In genomic region chr3:20027788-20028187, GRCm38 (mm10) we compare ENCODE assay signal across 29 mouse cellular contexts. TPM values are rescaled to one million over a fixed set of nuclear protein-coding genes. Genes with fewer than 3 reads are reported as not detected.
DNase-seq lines count a peak whose midpoint lies in the region; ATAC-seq and TF ChIP-seq lines count a peak whose summit lies in the region.
"Had no signal": no experiment of that assay in that cellular context is flagged by ENCODE, and none has a peak within 500 bp of the region (broad histone marks: within the 10 kb centered on the region; RNA-seq: fewer than 3 reads in every experiment).

No protein-coding gene starts in this region.

- H3K27me3 ChIP-seq in hindbrain, embryonic 16.5 days (replicated peaks; ENCODE audit: control insufficient read depth, insufficient read depth, low read length) = no peaks in the 10 kb centered on the region
- no peaks in the 10 kb centered on the region for H3K27me3 ChIP-seq in hindbrain, embryonic 11.5 days (ENCODE audit: control insufficient read depth, insufficient read depth, low read length)
- H3K27me3 ChIP-seq in lung, postnatal 0 days (replicated peaks; ENCODE audit: insufficient read depth, low read length) = no peaks in the 10 kb centered on the region
- H3K27me3 ChIP-seq in cerebellum, adult 2 months (ENCODE audit: control insufficient read depth, insufficient read depth, low read length) = no peaks in the 10 kb centered on the region
- H3K27me3 ChIP-seq in forebrain, embryonic 15.5 days = no peaks in the 10 kb centered on the region
- H3K27me3 ChIP-seq: embryonic facial prominence, embryonic 15.5 days; forebrain, embryonic 13.5 days; heart, embryonic 12.5 days; intestine, embryonic 15.5 days; limb, embryonic 13.5 days; midbrain, embryonic 15.5 days; neural tube, embryonic 15.5 days had no signal

- DNase-seq in hindbrain, embryonic 11.5 days (ENCODE audit: low spot score) = no peak
- no peak for DNase-seq in lung, postnatal 0 days (ENCODE audit: low spot score)
- DNase-seq in lung, postnatal 4 days = no peak
- peak; percentile 53 for DNase-seq in R1 (ENCODE audit: low read depth, low spot score)
- no peak for DNase-seq in cerebellum, adult 2 months
- DNase-seq: adrenal gland, postnatal 10 days; cerebellum, adult 18-20 months; cerebellum, postnatal 14 days; heart, adult 2 months; heart, postnatal 4 days; kidney, adult 8-10 months; lung, postnatal 10 days; right cerebral cortex, postnatal 25 days; thymus, postnatal 4 days had no signal

- H3K4me2 ChIP-seq in hindbrain, embryonic 16.5 days (ENCODE audit: low read length) = no peak overlapping the region
- H3K4me2 ChIP-seq in hindbrain, embryonic 11.5 days (replicated peaks; ENCODE audit: low read depth, low read length) = no peak overlapping the region
- no peak overlapping the region for H3K4me2 ChIP-seq in lung, postnatal 0 days (replicated peaks; ENCODE audit: low read depth, low read length)
- H3K4me2 ChIP-seq in forebrain, embryonic 15.5 days (replicated peaks) = no peak overlapping the region
- H3K4me2 ChIP-seq: embryonic facial prominence, embryonic 15.5 days; forebrain, embryonic 13.5 days; heart, embryonic 12.5 days; intestine, embryonic 15.5 days; limb, embryonic 13.5 days; midbrain, embryonic 15.5 days; neural tube, embryonic 15.5 days had no signal

- TF ChIP-seq EP300 in lung, postnatal 0 days (IDR thresholded peaks at IDR 0.05) = no peak

- H3K4me3 ChIP-seq in hindbrain, embryonic 16.5 days (ENCODE audit: low read length) = no peak overlapping the region
- no peak overlapping the region for H3K4me3 ChIP-seq in hindbrain, embryonic 11.5 days (ENCODE audit: low read depth, low read length)
- no peak overlapping the region for H3K4me3 ChIP-seq in lung, postnatal 0 days (ENCODE audit: low read depth, low read length)
- no peak overlapping the region for H3K4me3 ChIP-seq in cerebellum, adult 2 months (replicated peaks; ENCODE audit: insufficient read depth, low read depth, low read length)
- H3K4me3 ChIP-seq in forebrain, embryonic 15.5 days = no peak overlapping the region
- H3K4me3 ChIP-seq: embryonic facial prominence, embryonic 15.5 days; forebrain, embryonic 13.5 days; heart, adult 2 months; heart, embryonic 12.5 days; intestine, embryonic 15.5 days; left cerebral cortex, adult 2 months; limb, embryonic 13.5 days; midbrain, embryonic 10.5 days; midbrain, embryonic 15.5 days; neural tube, embryonic 15.5 days had no signal

- H3K4me1 ChIP-seq in hindbrain, embryonic 16.5 days (ENCODE audit: control insufficient read depth, insufficient read depth, low read depth, low read length) = no peaks in the 10 kb centered on the region
- no peaks in the 10 kb centered on the region for H3K4me1 ChIP-seq in hindbrain, embryonic 11.5 days (replicated peaks; ENCODE audit: control insufficient read depth, insufficient read depth, low read length)
- H3K4me1 ChIP-seq in lung, postnatal 0 days (ENCODE audit: insufficient read depth, low read depth, low read length) = no peaks in the 10 kb centered on the region
- no peaks in the 10 kb centered on the region for H3K4me1 ChIP-seq in cerebellum, adult 2 months (ENCODE audit: control insufficient read depth, insufficient read depth, low read length)
- H3K4me1 ChIP-seq in forebrain, embryonic 15.5 days = no peaks in the 10 kb centered on the region
- H3K4me1 ChIP-seq: embryonic facial prominence, embryonic 15.5 days; forebrain, embryonic 13.5 days; heart, embryonic 12.5 days; intestine, embryonic 15.5 days; limb, embryonic 13.5 days; midbrain, embryonic 10.5 days; midbrain, embryonic 15.5 days; neural tube, embryonic 15.5 days had no signal

- ATAC-seq in hindbrain, embryonic 16.5 days = peak; percentile 56; the same call in 1 of the 2 replicates
- ATAC-seq in hindbrain, embryonic 11.5 days (ENCODE audit: low FRiP score) = no peak
- no peak for ATAC-seq in lung, postnatal 0 days
- ATAC-seq in neutrophil, adult 5-6 weeks (ENCODE audit: extremely low read depth, insufficient number of reproducible peaks, low FRiP score, poor library complexity, severe bottlenecking) = 0 out of 2 replicates have a peak, but pooled peaks have one; percentile 2
- ATAC-seq in forebrain, embryonic 15.5 days (replicated peaks) = no peak
- ATAC-seq: forebrain, embryonic 13.5 days; hindbrain, postnatal 0 days; intestine, embryonic 15.5 days; midbrain, embryonic 15.5 days had no signal

- H3K9ac ChIP-seq in hindbrain, embryonic 16.5 days (ENCODE audit: low read depth, low read length) = no peak overlapping the region
- no peak overlapping the region for H3K9ac ChIP-seq in hindbrain, embryonic 11.5 days (ENCODE audit: low read depth, low read length)
- H3K9ac ChIP-seq in lung, postnatal 0 days (replicated peaks; ENCODE audit: low read depth) = no peak overlapping the region
- no peak overlapping the region for H3K9ac ChIP-seq in forebrain, embryonic 15.5 days (replicated peaks)
- H3K9ac ChIP-seq: embryonic facial prominence, embryonic 15.5 days; forebrain, embryonic 13.5 days; heart, embryonic 12.5 days; intestine, embryonic 15.5 days; limb, embryonic 13.5 days; liver, embryonic 14.5 days; midbrain, embryonic 15.5 days; neural tube, embryonic 15.5 days had no signal

- H3K9me3 ChIP-seq in hindbrain, embryonic 16.5 days (ENCODE audit: control insufficient read depth, low read length) = no peaks in the 10 kb centered on the region
- H3K9me3 ChIP-seq in hindbrain, embryonic 11.5 days (ENCODE audit: control insufficient read depth, low read length) = no peaks in the 10 kb centered on the region
- H3K9me3 ChIP-seq in lung, postnatal 0 days (ENCODE audit: low read length) = no peaks in the 10 kb centered on the region
- no peaks in the 10 kb centered on the region for H3K9me3 ChIP-seq in forebrain, embryonic 15.5 days
- H3K9me3 ChIP-seq: embryonic facial prominence, embryonic 15.5 days; forebrain, embryonic 13.5 days; heart, embryonic 12.5 days; intestine, embryonic 15.5 days; limb, embryonic 13.5 days; midbrain, embryonic 10.5 days; midbrain, embryonic 15.5 days; neural tube, embryonic 15.5 days had no signal

- WGBS in hindbrain, embryonic 16.5 days = 85% methylated on average over 5 of the region's 5 CpGs
- 91% methylated on average over 5 of the region's 5 CpGs for WGBS in hindbrain, embryonic 11.5 days
- WGBS in lung, postnatal 0 days = 91% methylated on average over 5 of the region's 5 CpGs
- 73% methylated on average over 5 of the region's 5 CpGs for WGBS in cerebellum, adult 2 months
- 87% methylated on average over 5 of the region's 5 CpGs for WGBS in forebrain, embryonic 15.5 days

- no peak for TF ChIP-seq CTCF in lung, postnatal 0 days (IDR thresholded peaks at IDR 0.05)
- TF ChIP-seq CTCF in cerebellum, adult 2 months (IDR thresholded peaks at IDR 0.05; ENCODE audit: borderline replicate concordance, insufficient read depth, low read depth, low read length) = no peak

- no peak for TF ChIP-seq POLR2A in cerebellum, adult 2 months (IDR thresholded peaks at IDR 0.05; ENCODE audit: borderline replicate concordance, insufficient read depth, low read length)

- peaks cover 21% of the 10 kb centered on the region for H3K36me3 ChIP-seq in hindbrain, embryonic 16.5 days (ENCODE audit: control insufficient read depth, insufficient read depth, low read length)
- peaks cover 4% of the 10 kb centered on the region; the same call in 1 of the 2 replicates for H3K36me3 ChIP-seq in hindbrain, embryonic 11.5 days (ENCODE audit: control insufficient read depth, insufficient read depth, low read length)
- 0 out of 2 replicates have a peak, but pooled peaks cover 1% of the 10 kb centered on the region for H3K36me3 ChIP-seq in lung, postnatal 0 days (ENCODE audit: insufficient read depth, low read length)
- H3K36me3 ChIP-seq in forebrain, embryonic 15.5 days = peaks cover 32% of the 10 kb centered on the region

- no peak overlapping the region for H3K27ac ChIP-seq in hindbrain, embryonic 16.5 days (ENCODE audit: low read depth, low read length)
- no peak overlapping the region for H3K27ac ChIP-seq in hindbrain, embryonic 11.5 days (ENCODE audit: low read depth, low read length)
- H3K27ac ChIP-seq in lung, postnatal 0 days (ENCODE audit: low read length) = 0 out of 2 replicates have a peak overlapping the region, but pooled peaks have one; percentile 6
- H3K27ac ChIP-seq in cerebellum, adult 2 months (ENCODE audit: insufficient read depth, low read length) = no peak overlapping the region
- H3K27ac ChIP-seq in forebrain, embryonic 15.5 days (replicated peaks) = no peak overlapping the region
- H3K27ac ChIP-seq: embryonic facial prominence, embryonic 15.5 days; forebrain, embryonic 13.5 days; heart, adult 2 months; hindbrain, postnatal 0 days; intestine, embryonic 15.5 days; kidney, postnatal 0 days; left cerebral cortex, adult 2 months; limb, embryonic 13.5 days; liver, embryonic 14.5 days; midbrain, embryonic 10.5 days; midbrain, embryonic 15.5 days; neural tube, embryonic 15.5 days had no signal

RNA-seq across cellular contexts. Expression of gene Hps3, which starts 7.3 kb away (rescaled TPM):
- polyA plus RNA-seq in hindbrain, embryonic 16.5 days (2015; fragmentation: Nextera tagmentation; extraction: Ambion mirVana) = 12.3 and 13.4 TPM in 2 replicates
- polyA plus RNA-seq in hindbrain, embryonic 11.5 days (2014; fragmentation: Nextera tagmentation; extraction: Ambion mirVana) = 15.3 and 15.9 TPM in 2 replicates
- polyA plus RNA-seq in lung, postnatal 0 days (2015; fragmentation: Nextera tagmentation; extraction: Ambion mirVana) = 10.1 and 10.8 TPM in 2 replicates
- total RNA-seq in neutrophil, adult 5-6 weeks (2017) = 144 and 154 TPM in 2 replicates
- polyA plus RNA-seq in cerebellum, adult 2 months (2012; rRNA removed) = 17.4 and 18.4 TPM in 2 replicates
- polyA plus RNA-seq in forebrain, embryonic 15.5 days (2015; fragmentation: Nextera tagmentation; extraction: Ambion mirVana) = 12.1 and 13.8 TPM in 2 replicates

RNA-seq across cellular contexts. Expression of gene Hltf, which starts 29.8 kb away (rescaled TPM):
- polyA plus RNA-seq in hindbrain, embryonic 16.5 days (2015; fragmentation: Nextera tagmentation; extraction: Ambion mirVana) = 11.8 and 12.9 TPM in 2 replicates
- polyA plus RNA-seq in hindbrain, embryonic 11.5 days (2014; fragmentation: Nextera tagmentation; extraction: Ambion mirVana) = 25.1 and 25.7 TPM in 2 replicates
- polyA plus RNA-seq in lung, postnatal 0 days (2015; fragmentation: Nextera tagmentation; extraction: Ambion mirVana) = 13.7 and 13.8 TPM in 2 replicates
- 64.6 and 82.5 TPM in 2 replicates for total RNA-seq in neutrophil, adult 5-6 weeks (2017)
- polyA plus RNA-seq in cerebellum, adult 2 months (2012; rRNA removed) = 16.1 and 16.3 TPM in 2 replicates
- polyA plus RNA-seq in forebrain, embryonic 15.5 days (2015; fragmentation: Nextera tagmentation; extraction: Ambion mirVana) = 23.1 and 25.3 TPM in 2 replicates

Comparison
In these comparisons a context has a peak if more than half of its experiments do, and no peak if none do; other contexts are left out.
1. ATAC-seq: peak in hindbrain, embryonic 16.5 days (single experiment) and neutrophil, adult 5-6 weeks (single experiment); none in hindbrain, embryonic 11.5 days (single experiment), lung, postnatal 0 days (single experiment) and forebrain, embryonic 15.5 days (single experiment).